Comparison of ENCODE assay signal across 25 mouse cellular contexts in genomic region chr1:95174013-95174582, GRCm38 (mm10).
"Had no signal": no experiment of that assay in that cellular context is flagged by ENCODE, and none has a peak within 500 bp of the region (broad histone marks: within the 10 kb centered on the region; RNA-seq: fewer than 3 reads in every experiment).

No protein-coding gene starts in this region.

- DNase-seq: gastrocnemius, adult 2 months; gastrocnemius, postnatal 10 days; gastrocnemius, postnatal 25 days; heart, adult 18-20 months; heart, postnatal 14 days; heart, postnatal 36 days; kidney, adult 11 months; kidney, adult 2 months; kidney, adult 9 months; kidney, postnatal 14 days; kidney, postnatal 36 days; layer of hippocampus, adult 9-11 months; layer of hippocampus, postnatal 36 days; left cerebral cortex, postnatal 4 days had no signal

- H3K27ac ChIP-seq: gastrocnemius, adult 2 months; heart, embryonic 13.5 days; heart, embryonic 15.5 days; hindbrain, embryonic 13.5 days; hindbrain, embryonic 15.5 days; hindbrain, postnatal 0 days; kidney, embryonic 15.5 days; kidney, postnatal 0 days; limb, embryonic 13.5 days; limb, embryonic 15.5 days had no signal

- H3K4me3 ChIP-seq: gastrocnemius, adult 2 months; heart, embryonic 13.5 days; heart, embryonic 15.5 days; hindbrain, embryonic 13.5 days; hindbrain, embryonic 15.5 days; kidney, embryonic 15.5 days; limb, embryonic 13.5 days; limb, embryonic 15.5 days had no signal

- H3K4me2 ChIP-seq: heart, embryonic 11.5 days; heart, embryonic 13.5 days; heart, embryonic 15.5 days; hindbrain, embryonic 13.5 days; hindbrain, embryonic 15.5 days; kidney, embryonic 15.5 days; limb, embryonic 13.5 days; limb, embryonic 15.5 days had no signal

- H3K27me3 ChIP-seq: heart, embryonic 13.5 days; heart, embryonic 15.5 days; hindbrain, embryonic 13.5 days; hindbrain, embryonic 15.5 days; kidney, embryonic 15.5 days; limb, embryonic 13.5 days; limb, embryonic 15.5 days had no signal

- H3K36me3 ChIP-seq: heart, embryonic 13.5 days; heart, embryonic 15.5 days; hindbrain, embryonic 13.5 days; hindbrain, embryonic 15.5 days; kidney, embryonic 15.5 days; limb, embryonic 13.5 days; limb, embryonic 15.5 days had no signal

- ATAC-seq: hindbrain, postnatal 0 days; intestine, embryonic 16.5 days had no signal

- H3K9me3 ChIP-seq: heart, embryonic 13.5 days; heart, embryonic 15.5 days; hindbrain, embryonic 13.5 days; hindbrain, embryonic 15.5 days; kidney, embryonic 15.5 days; limb, embryonic 13.5 days; limb, embryonic 15.5 days had no signal

- H3K9ac ChIP-seq: heart, embryonic 13.5 days; heart, embryonic 15.5 days; hindbrain, embryonic 13.5 days; hindbrain, embryonic 15.5 days; kidney, embryonic 15.5 days; limb, embryonic 13.5 days; limb, embryonic 15.5 days had no signal

- H3K4me1 ChIP-seq: heart, embryonic 13.5 days; heart, embryonic 15.5 days; hindbrain, embryonic 13.5 days; hindbrain, embryonic 15.5 days; kidney, embryonic 15.5 days; limb, embryonic 13.5 days; limb, embryonic 15.5 days had no signal
